Mouse (Mus musculus) kidney, adult 2 months (tissue): Measurements from ENCODE around the gene Nav2.

Source experiments
- CTCF ChIP-seq: fragments of 200-500 bp; conservative IDR thresholded peaks from 2 replicates; pipeline ENCODE4 v1.5.1; 2011; ENCODE audit warnings: low read depth, mild to moderate bottlenecking, control low read depth, low read length, moderate library complexity, mixed read lengths; ENCODE audit not compliant: insufficient read depth, insufficient read length
- POLR2A ChIP-seq: fragments of 200-500 bp; IDR thresholded peaks from one replicate; pipeline ENCODE4 v1.6.1; 2011; ENCODE audit warnings: low read depth, low read length, control low read depth

DNA sequence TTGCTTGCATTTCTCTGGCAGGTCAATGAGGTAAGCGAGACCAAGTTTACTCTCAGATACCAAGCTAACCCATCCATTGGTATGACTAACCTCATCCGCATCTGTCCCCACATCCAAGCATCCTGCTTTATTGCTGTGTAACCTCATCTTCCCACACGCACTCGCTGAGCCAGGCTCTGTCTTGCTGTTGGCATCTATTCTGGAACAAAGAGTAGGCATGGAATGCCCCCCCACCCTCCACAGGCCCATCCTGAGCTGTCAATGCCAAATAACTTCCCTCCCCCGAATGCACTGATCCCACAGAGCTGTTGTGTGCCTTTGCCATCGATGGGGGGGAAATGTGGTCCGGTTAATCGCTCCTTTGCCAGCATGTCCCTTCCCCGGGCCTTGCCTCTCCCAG is 666.7 kb downstream of the Nav2 start:
- TF ChIP-seq POLR2A (no peak), CTCF (no peak)
